Mouse (Mus musculus): ENCODE results near the gene Stim1.
A peak's percentile ranks its signal among the peaks of the same experiment; 100 is the strongest.

Stim1 gene

GRCm38 (mm10) chr7:102267601-102268394, at the start of gene Stim1:
Stim1 (plus strand) TSS chr7:102267806.
- DNase-seq (ENCODE audit: low spot score) = no peak

- DNase-seq (ENCODE audit: low spot score) = no peak
Observed at GRCm38 (mm10) chr7:102221899-102222298, 45.7 kb upstream of the Stim1 start.

- DNase-seq (ENCODE audit: low spot score) = peak; percentile 71
Observed at GRCm38 (mm10) chr7:102222336-102222735, 45.3 kb upstream of the Stim1 start.

GRCm38 (mm10) chr7:102222830-102223556, 44.6 kb upstream of the Stim1 start:
- DNase-seq (ENCODE audit: low spot score) = peak; percentile 77

- DNase-seq (ENCODE audit: low spot score) = peak; percentile 76
Observed at GRCm38 (mm10) chr7:102223883-102224738, 43.5 kb upstream of the Stim1 start.

- DNase-seq (ENCODE audit: low spot score) = no peak
Observed at GRCm38 (mm10) chr7:102226051-102226450, 41.6 kb upstream of the Stim1 start.

GRCm38 (mm10) chr7:102228049-102228670, 39.4 kb upstream of the Stim1 start:
- no peak for DNase-seq (ENCODE audit: low spot score)

- DNase-seq (ENCODE audit: low spot score) = no peak
Observed at GRCm38 (mm10) chr7:102229814-102230213, 37.8 kb upstream of the Stim1 start.

- DNase-seq (ENCODE audit: low spot score) = no peak
Observed at GRCm38 (mm10) chr7:102233059-102233458, 34.5 kb upstream of the Stim1 start.

GRCm38 (mm10) chr7:102238686-102239286, 28.8 kb upstream of the Stim1 start:
- DNase-seq (ENCODE audit: low spot score) = no peak

- DNase-seq (ENCODE audit: low spot score) = no peak
Observed at GRCm38 (mm10) chr7:102239591-102239990, 28.0 kb upstream of the Stim1 start.

- DNase-seq (ENCODE audit: low spot score) = no peak
Observed at GRCm38 (mm10) chr7:102242371-102242770, 25.2 kb upstream of the Stim1 start.

- DNase-seq (ENCODE audit: low spot score) = no peak
Observed at GRCm38 (mm10) chr7:102242917-102243316, 24.7 kb upstream of the Stim1 start.

GRCm38 (mm10) chr7:102243870-102244269, 23.7 kb upstream of the Stim1 start:
- peak; percentile 70 for DNase-seq (ENCODE audit: low spot score)

- DNase-seq (ENCODE audit: low spot score) = peak; percentile 49
Observed at GRCm38 (mm10) chr7:102244782-102245535, 22.6 kb upstream of the Stim1 start.

- peak; percentile 71 for DNase-seq (ENCODE audit: low spot score)
Observed at GRCm38 (mm10) chr7:102245775-102246174, 21.8 kb upstream of the Stim1 start.

- DNase-seq (ENCODE audit: low spot score) = no peak
Observed at GRCm38 (mm10) chr7:102246265-102246664, 21.3 kb upstream of the Stim1 start.

GRCm38 (mm10) chr7:102246956-102247797, 20.4 kb upstream of the Stim1 start:
- peak; percentile 63 for DNase-seq (ENCODE audit: low spot score)

- DNase-seq (ENCODE audit: low spot score) = no peak
Observed at GRCm38 (mm10) chr7:102248691-102249404, 18.8 kb upstream of the Stim1 start.
